Mouse (Mus musculus): Measurements from ENCODE around the gene Vmn1r199. TPM values are rescaled to one million over a fixed set of nuclear protein-coding genes. Genes with fewer than 3 reads are reported as not detected.
"Not testable (repeated sequence)": the region's sequence is repeated elsewhere in the genome, so short reads cannot be mapped to it uniquely, and the experiment has no call there.

Gene Vmn1r199
- polyA plus RNA-seq (2015; fragmentation: Nextera tagmentation; extraction: Ambion mirVana), result not detected in 2 replicates

GRCm38 (mm10) chr13:22379518-22379917, at the start of gene Vmn1r199:
Gene Vmn1r199 (plus strand): TSS chr13:22379818.
- Histone ChIP-seq H3K4me2 (replicated peaks) (no peak within 1 kb of the TSS), H3K36me3 (no peaks in the 10 kb centered on the region), H3K9ac (no peak within 1 kb of the TSS), H3K4me1 (no peaks in the 10 kb centered on the region), H3K27me3 (no peaks in the 10 kb centered on the region), H3K4me3 (no peak within 1 kb of the TSS), H3K9me3 (no peaks in the 10 kb centered on the region), H3K27ac (no peak within 1 kb of the TSS)
- WGBS, result 51% methylated on average over 2 of the region's 2 CpGs
- ATAC-seq (ENCODE audit: low FRiP score, low read depth), result no peak

DNA sequence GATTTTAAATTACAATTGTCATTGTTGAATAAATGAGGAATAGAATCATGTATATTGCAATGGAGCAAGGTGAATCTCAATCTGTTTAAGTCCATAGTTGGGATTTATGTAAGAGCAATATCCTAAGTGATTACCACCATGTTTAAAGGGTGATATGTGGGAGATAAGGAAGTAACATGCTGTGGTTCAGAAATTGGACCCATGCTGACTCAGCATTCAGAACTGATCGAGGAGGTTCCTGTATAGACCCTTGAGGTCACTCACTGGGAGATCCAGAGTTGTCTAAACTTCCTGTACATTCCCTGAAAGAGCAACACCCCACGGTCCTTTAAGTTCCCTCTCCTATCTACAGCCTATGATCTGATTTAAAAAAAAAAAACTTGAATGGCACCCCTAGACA, 46.3 kb upstream of the Vmn1r199 start:
- WGBS, result 78% methylated on average over 2 of the region's 2 CpGs
- ATAC-seq (ENCODE audit: low FRiP score, low read depth), result no peak
- Histone ChIP-seq H3K27me3 (no peaks in the 10 kb centered on the region), H3K4me2 (replicated peaks) (no peak overlapping the region), H3K4me1 (no peaks in the 10 kb centered on the region), H3K9ac (no peak overlapping the region), H3K36me3 (no peaks in the 10 kb centered on the region), H3K9me3 (no peaks in the 10 kb centered on the region), H3K27ac (no peak overlapping the region), H3K4me3 (no peak overlapping the region)

GRCm38 (mm10) chr13:22335565-22335964, 44.1 kb upstream of the Vmn1r199 start:
- Histone ChIP-seq H3K4me1 (no peaks in the 10 kb centered on the region), H3K4me3 (no peak overlapping the region), H3K9me3 (no peaks in the 10 kb centered on the region), H3K27ac (no peak overlapping the region), H3K27me3 (no peaks in the 10 kb centered on the region), H3K4me2 (replicated peaks) (no peak overlapping the region), H3K9ac (no peak overlapping the region), H3K36me3 (no peaks in the 10 kb centered on the region)
- no peak for ATAC-seq (ENCODE audit: low FRiP score, low read depth)
- 98% methylated on average over 1 of the region's 1 CpGs for WGBS

DNA sequence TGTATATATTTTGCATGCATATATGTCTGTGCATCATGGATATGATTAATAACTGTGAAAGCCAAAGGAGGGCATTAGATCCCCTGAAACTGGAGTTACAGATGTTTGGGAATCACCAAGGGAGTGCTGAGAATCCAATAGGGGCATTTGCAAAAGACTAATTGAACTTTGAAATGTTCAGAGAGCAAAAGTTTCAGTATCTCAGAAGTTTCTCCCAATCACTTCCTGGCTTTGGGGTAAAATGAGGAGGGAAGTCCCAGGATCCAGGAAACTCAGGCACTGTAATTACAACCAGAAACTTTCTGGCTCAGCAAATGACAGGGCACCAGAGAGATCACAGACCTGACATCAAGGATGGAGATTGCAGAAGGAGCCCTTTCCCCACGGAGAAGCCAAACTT, 29.6 kb upstream of the Vmn1r199 start, which contains the start of gene Vmn1r198:
Gene Vmn1r198, plus strand, starts transcription at position 301 of the 400 bp plus-strand sequence.
- Histone ChIP-seq H3K27ac (no peak within 1 kb of the TSS), H3K9me3 (no peaks in the 10 kb centered on the region), H3K27me3 (no peaks in the 10 kb centered on the region), H3K4me3 (no peak within 1 kb of the TSS), H3K4me2 (replicated peaks) (no peak within 1 kb of the TSS), H3K9ac (no peak within 1 kb of the TSS), H3K36me3 (no peaks in the 10 kb centered on the region), H3K4me1 (no peaks in the 10 kb centered on the region)
- no peak for ATAC-seq (ENCODE audit: low FRiP score, low read depth)
- WGBS, result 5% methylated on average over 1 of the region's 1 CpGs

GRCm38 (mm10) chr13:22350813-22351212, 28.8 kb upstream of the Vmn1r199 start:
- H3K9ac ChIP-seq, result no peak overlapping the region
- no peaks in the 10 kb centered on the region for H3K4me1 ChIP-seq
- H3K4me2 ChIP-seq (replicated peaks), result no peak overlapping the region
- no peak for ATAC-seq (ENCODE audit: low FRiP score, low read depth)
- H3K9me3 ChIP-seq, result no peaks in the 10 kb centered on the region
- no peaks in the 10 kb centered on the region for H3K27me3 ChIP-seq
- no peaks in the 10 kb centered on the region for H3K36me3 ChIP-seq
- 82% methylated on average over 1 of the region's 1 CpGs for WGBS
- H3K4me3 ChIP-seq, result no peak overlapping the region
- H3K27ac ChIP-seq, result no peak overlapping the region

DNA sequence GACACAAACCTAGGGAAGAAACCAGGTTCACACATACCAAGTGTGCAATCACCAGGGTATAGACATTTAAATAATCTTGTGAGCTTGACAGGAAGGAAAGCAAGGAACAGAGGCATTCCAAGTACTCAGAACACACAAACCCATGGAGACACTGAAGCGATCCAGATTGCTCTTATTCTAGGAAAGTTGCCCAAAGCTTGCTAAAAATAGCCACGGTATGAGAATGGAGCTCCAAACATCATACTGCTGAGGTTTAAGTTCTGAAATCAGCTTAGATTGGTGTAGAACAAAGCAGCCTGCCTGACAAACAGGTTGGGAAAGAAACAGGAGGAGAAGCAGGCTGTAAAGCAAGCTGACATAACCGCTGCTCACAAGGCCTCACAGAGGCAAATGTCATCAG, 1.5 kb downstream of the Vmn1r199 start:
- not testable (repeated sequence) for H3K27ac ChIP-seq; H3K4me1 ChIP-seq; H3K27me3 ChIP-seq; H3K4me3 ChIP-seq; H3K4me2 ChIP-seq (replicated peaks); ATAC-seq (ENCODE audit: low FRiP score, low read depth); H3K9me3 ChIP-seq; H3K36me3 ChIP-seq; H3K9ac ChIP-seq
- WGBS, result 60% methylated on average over 3 of the region's 3 CpGs

DNA sequence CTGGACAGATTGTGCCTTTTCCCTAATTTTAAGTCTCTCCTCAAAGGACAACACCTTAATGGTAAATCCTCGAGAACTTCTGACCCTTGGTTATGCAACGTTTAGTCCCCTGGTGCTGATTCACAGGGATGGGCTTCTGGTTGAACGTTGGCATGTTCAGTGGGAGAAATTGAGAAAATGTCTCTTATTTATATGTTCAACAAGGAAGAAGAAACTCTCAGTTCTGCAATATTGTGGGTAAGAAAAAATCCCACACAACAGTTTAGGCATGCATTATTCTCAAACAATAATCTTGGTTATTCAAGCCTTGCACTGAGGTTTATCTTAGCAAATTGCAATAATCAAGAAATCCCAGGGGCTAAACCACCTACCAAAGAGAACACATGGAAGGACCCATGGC, 3.8 kb downstream of the Vmn1r199 start:
- Histone ChIP-seq H3K9me3 (no peaks in the 10 kb centered on the region), H3K4me3 (no peak overlapping the region), H3K9ac (no peak overlapping the region), H3K27me3 (no peaks in the 10 kb centered on the region), H3K4me2 (replicated peaks) (no peak overlapping the region), H3K27ac (no peak overlapping the region), H3K4me1 (no peaks in the 10 kb centered on the region), H3K36me3 (no peaks in the 10 kb centered on the region)
- ATAC-seq (ENCODE audit: low FRiP score, low read depth), result no peak
- 80% methylated on average over 3 of the region's 3 CpGs for WGBS

GRCm38 (mm10) chr13:22387050-22387449, 7.4 kb downstream of the Vmn1r199 start:
- Histone ChIP-seq H3K4me2 (replicated peaks) (no peak overlapping the region), H3K9me3 (no peaks in the 10 kb centered on the region), H3K36me3 (no peaks in the 10 kb centered on the region), H3K9ac (no peak overlapping the region), H3K27me3 (no peaks in the 10 kb centered on the region), H3K4me3 (no peak overlapping the region), H3K4me1 (no peaks in the 10 kb centered on the region), H3K27ac (no peak overlapping the region)
- WGBS, result 85% methylated on average over 1 of the region's 1 CpGs
- no peak for ATAC-seq (ENCODE audit: low FRiP score, low read depth)

DNA sequence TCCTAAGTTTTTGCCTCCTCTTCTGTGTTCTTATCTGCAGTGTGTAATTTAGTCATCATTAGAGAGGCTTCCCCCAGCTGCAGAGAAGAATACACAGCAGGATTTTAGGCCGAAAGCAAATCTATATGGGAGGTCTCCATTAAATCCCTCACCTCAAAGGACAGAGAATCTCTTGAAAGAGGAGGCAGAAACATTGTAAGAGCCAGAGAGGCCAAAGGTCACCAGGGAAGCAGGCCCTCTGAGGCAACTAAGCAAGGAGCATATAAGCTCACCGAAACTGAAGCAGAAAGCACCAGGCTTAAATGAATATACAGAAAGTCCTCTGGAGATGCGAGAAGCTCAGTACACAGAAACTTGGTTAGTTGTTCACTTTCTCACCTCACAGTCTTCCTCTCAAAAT, 10.5 kb downstream of the Vmn1r199 start, which contains the start of gene Vmn1r200:
Gene Vmn1r200, plus strand, starts transcription at position 301 of the 400 bp plus-strand sequence.
- H3K27ac ChIP-seq, result no peak within 1 kb of the TSS
- no peaks in the 10 kb centered on the region for H3K4me1 ChIP-seq
- no peaks in the 10 kb centered on the region for H3K9me3 ChIP-seq
- no peaks in the 10 kb centered on the region for H3K36me3 ChIP-seq
- no peak within 1 kb of the TSS for H3K4me3 ChIP-seq
- no peak within 1 kb of the TSS for H3K9ac ChIP-seq
- no peak for ATAC-seq (ENCODE audit: low FRiP score, low read depth)
- H3K4me2 ChIP-seq (replicated peaks), result no peak within 1 kb of the TSS
- 27% methylated on average over 3 of the region's 3 CpGs for WGBS
- H3K27me3 ChIP-seq, result no peaks in the 10 kb centered on the region

- WGBS, result 79% methylated on average over 1 of the region's 1 CpGs
- H3K36me3 ChIP-seq, result no peaks in the 10 kb centered on the region
- ATAC-seq (ENCODE audit: low FRiP score, low read depth), result no peak
- H3K9me3 ChIP-seq, result peaks cover 24% of the 10 kb centered on the region
- H3K27me3 ChIP-seq, result no peaks in the 10 kb centered on the region
- H3K4me1 ChIP-seq, result no peaks in the 10 kb centered on the region
- H3K9ac ChIP-seq, result no peak overlapping the region
- no peak overlapping the region for H3K4me3 ChIP-seq
- H3K4me2 ChIP-seq (replicated peaks), result no peak overlapping the region
- H3K27ac ChIP-seq, result no peak overlapping the region
Measured at GRCm38 (mm10) chr13:22402978-22403377, 23.4 kb downstream of the Vmn1r199 start.

Other genes with a start within 250 kb of the Vmn1r199 start
- gene Vmn1r191, start 195.8 kb upstream of the Vmn1r199 start, polyA plus RNA-seq (2015; fragmentation: Nextera tagmentation; extraction: Ambion mirVana), result not detected in 2 replicates
- gene Vmn1r192, start 188.7 kb upstream of the Vmn1r199 start, polyA plus RNA-seq (2015; fragmentation: Nextera tagmentation; extraction: Ambion mirVana), result not detected in 2 replicates
- gene Vmn1r193, start 156.7 kb upstream of the Vmn1r199 start, polyA plus RNA-seq (2015; fragmentation: Nextera tagmentation; extraction: Ambion mirVana), result not detected in 2 replicates
- not detected in 2 replicates for gene Vmn1r194, start 135.6 kb upstream of the Vmn1r199 start, polyA plus RNA-seq (2015; fragmentation: Nextera tagmentation; extraction: Ambion mirVana)
- not detected in 2 replicates for gene Vmn1r195, start 109.3 kb upstream of the Vmn1r199 start, polyA plus RNA-seq (2015; fragmentation: Nextera tagmentation; extraction: Ambion mirVana)
- not detected in 2 replicates for gene Vmn1r196, start 89.9 kb upstream of the Vmn1r199 start, polyA plus RNA-seq (2015; fragmentation: Nextera tagmentation; extraction: Ambion mirVana)
- not detected in 2 replicates for gene Vmn1r197, start 55.2 kb upstream of the Vmn1r199 start, polyA plus RNA-seq (2015; fragmentation: Nextera tagmentation; extraction: Ambion mirVana)
- gene Vmn1r198, start 29.5 kb upstream of the Vmn1r199 start, polyA plus RNA-seq (2015; fragmentation: Nextera tagmentation; extraction: Ambion mirVana), result not detected in 2 replicates
- not detected in 2 replicates for gene Vmn1r200, start 10.6 kb downstream of the Vmn1r199 start, polyA plus RNA-seq (2015; fragmentation: Nextera tagmentation; extraction: Ambion mirVana)
- not detected in 2 replicates for gene Vmn1r201, start 92.1 kb downstream of the Vmn1r199 start, polyA plus RNA-seq (2015; fragmentation: Nextera tagmentation; extraction: Ambion mirVana)
- gene Vmn1r202, start 125.6 kb downstream of the Vmn1r199 start, polyA plus RNA-seq (2015; fragmentation: Nextera tagmentation; extraction: Ambion mirVana), result not detected in 2 replicates
- not detected in 2 replicates for gene Vmn1r203, start 138.3 kb downstream of the Vmn1r199 start, polyA plus RNA-seq (2015; fragmentation: Nextera tagmentation; extraction: Ambion mirVana)
- not detected in 2 replicates for gene Vmn1r204, start 173.4 kb downstream of the Vmn1r199 start, polyA plus RNA-seq (2015; fragmentation: Nextera tagmentation; extraction: Ambion mirVana)
- gene Vmn1r205, start 213.2 kb downstream of the Vmn1r199 start, polyA plus RNA-seq (2015; fragmentation: Nextera tagmentation; extraction: Ambion mirVana), result not detected in 2 replicates
- not detected in 2 replicates for gene Vmn1r206, start 244.4 kb downstream of the Vmn1r199 start, polyA plus RNA-seq (2015; fragmentation: Nextera tagmentation; extraction: Ambion mirVana)

Data from limb, embryonic 13.5 days (tissue).